In the genomic region with DNA sequence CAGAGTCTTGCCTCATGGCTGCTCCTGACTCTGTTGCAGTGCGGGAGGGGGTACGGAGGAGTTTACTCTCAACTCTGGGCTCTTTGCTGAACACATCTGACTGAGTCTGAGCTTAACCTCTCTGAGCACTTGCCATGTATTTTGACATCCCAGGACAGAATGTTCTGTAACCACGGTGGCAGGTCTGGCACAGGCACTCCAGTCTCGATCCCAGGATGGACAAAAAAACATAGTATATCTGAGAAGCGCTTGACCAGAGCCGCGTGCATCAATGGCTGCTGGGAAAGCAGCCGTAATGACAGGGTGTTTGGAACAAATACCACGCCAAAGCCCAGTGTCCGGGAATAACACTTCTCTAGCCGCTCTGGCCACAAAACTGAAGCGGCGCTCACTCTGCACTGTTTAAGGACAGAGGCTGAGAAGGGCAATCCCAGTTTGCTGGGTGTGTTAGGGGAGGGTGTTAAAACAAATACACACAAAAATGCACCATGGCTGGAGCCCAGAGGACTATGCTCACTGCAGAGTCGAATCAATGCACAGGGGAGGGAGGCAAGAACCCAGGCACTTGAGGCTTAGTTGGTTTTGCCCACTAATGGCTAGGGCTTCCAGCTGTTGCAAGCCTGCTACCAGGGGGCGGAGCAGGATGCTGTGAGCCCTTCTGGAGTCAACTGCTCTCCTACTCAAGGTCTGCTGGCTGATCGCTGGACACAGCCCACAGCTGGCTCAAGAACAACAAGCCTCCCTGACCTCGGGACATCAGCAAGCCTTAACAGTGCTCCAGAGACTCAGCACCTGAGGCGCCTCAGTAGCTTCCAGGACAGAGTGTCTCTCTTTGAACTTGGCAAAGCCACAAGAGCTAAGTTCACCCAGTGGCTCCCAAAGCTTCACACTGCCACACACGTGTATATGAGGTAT, we compare ENCODE assay signal across 9 mouse cellular contexts. TPM values are rescaled to one million over a fixed set of nuclear protein-coding genes. Genes with fewer than 3 reads are reported as not detected.
DNase-seq lines count a peak whose midpoint lies in the region; ATAC-seq lines count a peak whose summit lies in the region.
"Had no signal": no experiment of that assay in that cellular context is flagged by ENCODE, and none has a peak within 500 bp of the region (broad histone marks: within the 10 kb centered on the region; RNA-seq: fewer than 3 reads in every experiment).

No protein-coding gene starts in this region.

- 46% methylated on average over 19 of the region's 19 CpGs for WGBS in heart, embryonic 11.5 days (ENCODE audit: insufficient replicate concordance)

- peaks cover 20% of the 10 kb centered on the region for H3K4me1 ChIP-seq in heart, embryonic 11.5 days (ENCODE audit: control insufficient read depth, insufficient read depth, low read length)

- no peak for ATAC-seq in heart, embryonic 11.5 days (replicated peaks; ENCODE audit: insufficient number of reproducible peaks, low FRiP score, low TSS enrichment)
- ATAC-seq: midbrain, embryonic 16.5 days had no signal

- H3K27me3 ChIP-seq in heart, embryonic 11.5 days (ENCODE audit: control insufficient read depth, insufficient read depth, low read length) = no peaks in the 10 kb centered on the region

- no peaks in the 10 kb centered on the region for H3K36me3 ChIP-seq in heart, embryonic 11.5 days (ENCODE audit: control insufficient read depth, insufficient read depth, low read length)

- H3K4me3 ChIP-seq in heart, embryonic 11.5 days (ENCODE audit: low read depth, low read length) = no peak overlapping the region

- no peak overlapping the region for H3K9ac ChIP-seq in heart, embryonic 11.5 days (ENCODE audit: low read depth, low read length)

- H3K4me2 ChIP-seq in heart, embryonic 11.5 days = peak overlapping the region; percentile 38

- H3K9me3 ChIP-seq in heart, embryonic 11.5 days (replicated peaks; ENCODE audit: control insufficient read depth, low read length) = no peaks in the 10 kb centered on the region

- peak overlapping the region; percentile 64 for H3K27ac ChIP-seq in heart, embryonic 11.5 days (ENCODE audit: low read depth, low read length)

- DNase-seq in ovary, postnatal 36 days (ENCODE audit: low spot score) = peak; percentile 55
- no peak for DNase-seq in ovary, postnatal 14 days (ENCODE audit: low spot score)
- peak; percentile 30 to 63 for DNase-seq in kidney, postnatal 25 days
- peak; percentile 71 for DNase-seq in testis, postnatal 10 days (ENCODE audit: low spot score)
- no peak for DNase-seq in spleen, adult 18-20 months
- no peak for DNase-seq in thymus, postnatal 10 days (ENCODE audit: low spot score in 2 of 2)
- DNase-seq in thymus, postnatal 36 days = no peak

RNA-seq across cellular contexts. Expression of a gene that starts 23.0 kb away (rescaled TPM):
- 8.7 and 8.8 TPM in 2 replicates for polyA plus RNA-seq in heart, embryonic 11.5 days (2014; fragmentation: Nextera tagmentation; extraction: Ambion mirVana)

Comparison
In these comparisons a context has a peak if more than half of its experiments do, and no peak if none do; other contexts are left out.
1. DNase-seq: peak in ovary, postnatal 36 days (single experiment), kidney, postnatal 25 days (2 of 2) and testis, postnatal 10 days (single experiment); none in ovary, postnatal 14 days (single experiment), spleen, adult 18-20 months (0 of 2), thymus, postnatal 10 days (0 of 2) and thymus, postnatal 36 days (0 of 2).